Mouse (Mus musculus): Measurements from ENCODE around the gene Zdhhc16. TPM values are rescaled to one million over a fixed set of nuclear protein-coding genes. Genes with fewer than 3 reads are reported as not detected.
"Not testable (repeated sequence)": the region's sequence is repeated elsewhere in the genome, so short reads cannot be mapped to it uniquely, and the experiment has no call there.

The Zdhhc16 gene
- total RNA-seq, 2 experiments from 2014 or later, result 36.0 to 36.5 TPM

GRCm38 (mm10) chr19:41912121-41913080 is 20.9 kb upstream of the Zdhhc16 start:
- DNase-seq (ENCODE audit: low spot score in 2 of 2), result peak in 1 of 2 experiments; percentile 29

GRCm38 (mm10) chr19:41913774-41914591 is 19.3 kb upstream of the Zdhhc16 start:
- DNase-seq (ENCODE audit: low spot score in 2 of 2), result no peak

GRCm38 (mm10) chr19:41914592-41914882 is 18.7 kb upstream of the Zdhhc16 start:
- not testable (repeated sequence) for DNase-seq (ENCODE audit: low spot score in 2 of 2)

- no peak for DNase-seq (ENCODE audit: low spot score in 2 of 2)
Observed at GRCm38 (mm10) chr19:41915294-41915693, 18.0 kb upstream of the Zdhhc16 start.

- DNase-seq (ENCODE audit: low spot score in 2 of 2), result no peak
Observed at GRCm38 (mm10) chr19:41916853-41917252, 16.4 kb upstream of the Zdhhc16 start.

- no peak for DNase-seq (ENCODE audit: low spot score in 2 of 2)
Observed at GRCm38 (mm10) chr19:41919471-41919870, 13.8 kb upstream of the Zdhhc16 start.

GRCm38 (mm10) chr19:41920412-41921067 is 12.7 kb upstream of the Zdhhc16 start:
- no peak for DNase-seq (ENCODE audit: low spot score in 2 of 2)

- no peak for DNase-seq (ENCODE audit: low spot score in 2 of 2)
Observed at GRCm38 (mm10) chr19:41932686-41933085, 594 bp upstream of the Zdhhc16 start.

- no peak for DNase-seq (ENCODE audit: low spot score in 2 of 2)
Observed at GRCm38 (mm10) chr19:41934124-41934523, 844 bp downstream of the Zdhhc16 start.

GRCm38 (mm10) chr19:41935921-41936320 is 2.6 kb downstream of the Zdhhc16 start:
- no peak for DNase-seq (ENCODE audit: low spot score in 2 of 2)

- DNase-seq (ENCODE audit: low spot score in 2 of 2), result no peak
Observed at GRCm38 (mm10) chr19:41938539-41938938, 5.3 kb downstream of the Zdhhc16 start.

- DNase-seq (ENCODE audit: low spot score in 2 of 2), result no peak
Observed at GRCm38 (mm10) chr19:41943841-41944240, 10.6 kb downstream of the Zdhhc16 start.

GRCm38 (mm10) chr19:41952287-41952686 is 19.0 kb downstream of the Zdhhc16 start:
- no peak for DNase-seq (ENCODE audit: low spot score in 2 of 2)

GRCm38 (mm10) chr19:41953574-41953973 is 20.3 kb downstream of the Zdhhc16 start:
- DNase-seq (ENCODE audit: low spot score in 2 of 2), result no peak

GRCm38 (mm10) chr19:41969618-41970017 is 36.3 kb downstream of the Zdhhc16 start:
- DNase-seq (ENCODE audit: low spot score in 2 of 2), result no peak

GRCm38 (mm10) chr19:41973891-41974794 is 40.9 kb downstream of the Zdhhc16 start:
- no peak for DNase-seq (ENCODE audit: low spot score in 2 of 2)

- peak in 1 of 2 experiments; percentile 30 for DNase-seq (ENCODE audit: low spot score in 2 of 2)
Observed at GRCm38 (mm10) chr19:41980422-41980818, 47.1 kb downstream of the Zdhhc16 start.

- peak; percentile 96 to 98 for DNase-seq (ENCODE audit: low spot score in 2 of 2)
Observed at GRCm38 (mm10) chr19:41980819-41981594, 47.7 kb downstream of the Zdhhc16 start, which contains the start of gene Mms19. Mms19 (minus strand) TSS chr19:41981157.

- DNase-seq (ENCODE audit: low spot score in 2 of 2), result no peak
Observed at GRCm38 (mm10) chr19:41981595-41981927, 48.3 kb downstream of the Zdhhc16 start, which contains the start of gene Ubtd1. Ubtd1 (plus strand) TSS chr19:41981763.
